Mouse (Mus musculus) bone marrow macrophage, adult 2 months (primary cell): ENCODE data around the gene Syt16.

Experiments used
- CTCF ChIP-seq: IDR thresholded peaks from 2 replicates; pipeline ENCODE4 v1.5.1; 2012; ENCODE audit warnings: low read depth, mild to moderate bottlenecking, low read length, moderate library complexity
- POLR2A ChIP-seq: IDR thresholded peaks from 2 replicates; pipeline ENCODE4 v1.6.1; 2012; ENCODE audit warnings: mild to moderate bottlenecking, low read depth, low read length, borderline replicate concordance

GRCm38 (mm10) chr12:74190297-74190696 is 192.8 kb downstream of the Syt16 start:
- TF ChIP-seq POLR2A (no peak), CTCF (no peak)
